7 mouse cellular contexts compared by ENCODE assay signal in the genomic region with DNA sequence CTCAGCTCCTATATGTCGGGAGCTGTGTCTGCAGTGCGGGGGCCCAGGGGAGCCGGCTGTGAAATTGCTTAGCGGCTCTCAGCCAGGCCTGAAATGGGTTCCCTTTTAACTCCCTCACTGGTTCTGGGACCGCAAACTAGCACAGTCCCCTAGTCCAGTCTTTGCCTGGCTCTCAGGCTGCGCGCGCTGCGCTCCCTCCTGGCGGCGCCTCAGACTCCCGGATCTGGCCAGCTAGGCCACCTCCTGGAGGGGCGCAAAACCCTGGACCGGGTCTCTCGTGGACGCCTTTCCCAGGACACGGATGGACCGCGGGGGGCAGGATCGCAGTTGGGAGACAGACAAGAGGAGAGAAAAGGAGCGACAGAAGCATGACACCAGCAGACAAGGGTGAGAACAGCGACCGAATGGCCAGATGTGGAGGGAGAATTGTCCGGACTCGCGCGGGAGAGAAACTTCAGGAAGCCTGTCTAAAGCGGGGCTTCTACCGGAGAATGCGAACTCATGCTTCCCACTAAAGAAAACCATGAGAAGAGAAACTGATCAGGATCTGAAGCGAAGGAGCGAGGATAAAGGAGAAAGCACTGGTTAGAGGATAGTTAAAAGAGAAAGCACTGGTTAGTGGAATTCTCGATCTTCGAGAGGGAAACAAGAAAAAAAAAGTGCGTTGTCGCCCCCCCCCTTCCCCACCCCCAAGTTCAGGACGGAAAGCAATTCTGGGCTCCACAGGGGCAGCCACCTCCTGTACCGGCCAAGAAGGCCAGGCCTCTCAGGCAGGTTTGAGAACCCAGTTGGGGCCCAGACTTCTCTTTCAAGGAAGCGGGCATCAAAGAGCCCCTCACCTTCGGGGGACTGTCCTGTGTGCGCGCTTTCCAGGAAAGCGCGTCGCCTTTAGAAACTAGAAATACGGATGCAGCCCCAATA. TPM values are rescaled to one million over a fixed set of nuclear protein-coding genes. Genes with fewer than 3 reads are reported as not detected.
DNase-seq lines count a peak whose midpoint lies in the region; ATAC-seq lines count a peak whose summit lies in the region.

No protein-coding gene starts in this region.

- H3K4me2 ChIP-seq in hindbrain, embryonic 11.5 days (replicated peaks; ENCODE audit: low read depth, low read length) = peak overlapping the region; percentile 56
- H3K4me2 ChIP-seq in liver, embryonic 11.5 days = peak overlapping the region; percentile 47
- peak overlapping the region; percentile 52 for H3K4me2 ChIP-seq in neural tube, embryonic 13.5 days

- peak; percentile 24; the same call in 1 of the 2 replicates for ATAC-seq in common myeloid progenitor, adult 5-6 weeks (replicated peaks; ENCODE audit: low read depth, poor library complexity, severe bottlenecking)
- no peak for ATAC-seq in hindbrain, embryonic 11.5 days (ENCODE audit: low FRiP score)
- no peak for ATAC-seq in liver, embryonic 11.5 days (replicated peaks; ENCODE audit: low FRiP score)
- ATAC-seq in neural tube, embryonic 13.5 days (ENCODE audit: low read depth) = no peak

- H3K27me3 ChIP-seq in hindbrain, embryonic 11.5 days (ENCODE audit: control insufficient read depth, insufficient read depth, low read length) = peaks cover 32% of the 10 kb centered on the region
- H3K27me3 ChIP-seq in liver, embryonic 11.5 days (replicated peaks; ENCODE audit: control insufficient read depth, insufficient read depth, low read length) = peaks cover 82% of the 10 kb centered on the region
- H3K27me3 ChIP-seq in neural tube, embryonic 13.5 days = peaks cover 90% of the 10 kb centered on the region

- peak overlapping the region; percentile 34 for H3K4me3 ChIP-seq in hindbrain, embryonic 11.5 days (ENCODE audit: low read depth, low read length)
- H3K4me3 ChIP-seq in liver, embryonic 11.5 days (ENCODE audit: low read depth, low read length) = peak overlapping the region; percentile 1; the same call in 1 of the 2 replicates
- H3K4me3 ChIP-seq in neural tube, embryonic 13.5 days = peak overlapping the region; percentile 29

- H3K36me3 ChIP-seq in hindbrain, embryonic 11.5 days (ENCODE audit: control insufficient read depth, insufficient read depth, low read length) = no peaks in the 10 kb centered on the region
- H3K36me3 ChIP-seq in liver, embryonic 11.5 days (ENCODE audit: control insufficient read depth, insufficient read depth, low read length) = no peaks in the 10 kb centered on the region
- no peaks in the 10 kb centered on the region for H3K36me3 ChIP-seq in neural tube, embryonic 13.5 days

- no peak overlapping the region for H3K27ac ChIP-seq in hindbrain, embryonic 11.5 days (ENCODE audit: low read depth, low read length)
- no peak overlapping the region for H3K27ac ChIP-seq in liver, embryonic 11.5 days (ENCODE audit: low read depth, low read length)
- H3K27ac ChIP-seq in neural tube, embryonic 13.5 days (replicated peaks) = peak overlapping the region; percentile 10; the same call in 1 of the 2 replicates

- 0 out of 2 replicates have a peak, but pooled peaks cover 4% of the 10 kb centered on the region for H3K4me1 ChIP-seq in hindbrain, embryonic 11.5 days (replicated peaks; ENCODE audit: control insufficient read depth, insufficient read depth, low read length)
- 0 out of 2 replicates have a peak, but pooled peaks cover 4% of the 10 kb centered on the region for H3K4me1 ChIP-seq in liver, embryonic 11.5 days (replicated peaks; ENCODE audit: control insufficient read depth, insufficient read depth, low read length)
- peaks cover 38% of the 10 kb centered on the region for H3K4me1 ChIP-seq in neural tube, embryonic 13.5 days (replicated peaks)

- H3K9ac ChIP-seq in hindbrain, embryonic 11.5 days (ENCODE audit: low read depth, low read length) = peak overlapping the region; percentile 52
- no peak overlapping the region for H3K9ac ChIP-seq in liver, embryonic 11.5 days (ENCODE audit: low read depth, low read length)
- peak overlapping the region; percentile 50 for H3K9ac ChIP-seq in neural tube, embryonic 13.5 days

- peak; percentile 62 for DNase-seq in Muller cell, postnatal 12 days (ENCODE audit: inconsistent ontology term)
- peak; percentile 79 for DNase-seq in hindbrain, embryonic 11.5 days (ENCODE audit: low spot score)
- DNase-seq in liver, embryonic 11.5 days (ENCODE audit: low spot score) = no peak
- DNase-seq in thymus, postnatal 14 days = no peak
- DNase-seq in left cerebral cortex, adult 8-10 months (ENCODE audit: low spot score in 2 of 2) = no peak

- WGBS in hindbrain, embryonic 11.5 days = under 1% methylated on average over 46 of the region's 46 CpGs
- WGBS in liver, embryonic 11.5 days = 2% methylated on average over 46 of the region's 46 CpGs
- WGBS in neural tube, embryonic 13.5 days = 1% methylated on average over 46 of the region's 46 CpGs

- no peaks in the 10 kb centered on the region for H3K9me3 ChIP-seq in hindbrain, embryonic 11.5 days (ENCODE audit: control insufficient read depth, low read length)
- no peaks in the 10 kb centered on the region for H3K9me3 ChIP-seq in liver, embryonic 11.5 days (ENCODE audit: control insufficient read depth, low read length)
- H3K9me3 ChIP-seq in neural tube, embryonic 13.5 days = no peaks in the 10 kb centered on the region

RNA-seq across cellular contexts. Expression of a gene that starts 4.4 kb away (rescaled TPM):
- not detected in 2 replicates for total RNA-seq in common myeloid progenitor, adult 5-6 weeks (2017)
- 55.9 TPM in 2 replicates for polyA plus RNA-seq in hindbrain, embryonic 11.5 days (2014; fragmentation: Nextera tagmentation; extraction: Ambion mirVana)
- 0.53 and 1.0 TPM in 2 replicates for polyA plus RNA-seq in liver, embryonic 11.5 days (2014; fragmentation: Nextera tagmentation; extraction: Ambion mirVana)
- polyA plus RNA-seq in neural tube, embryonic 13.5 days (2015; fragmentation: Nextera tagmentation; extraction: Ambion mirVana) = 12.3 and 20.0 TPM in 2 replicates
- total RNA-seq in left cerebral cortex, adult 8-10 months (2022) = 1 to 10 TPM in 1 of 4 experiments, under 1 TPM in 1, not detected in 2; 0.50 to 1.3 TPM

Comparison
In these comparisons a context has a peak if more than half of its experiments do, and no peak if none do; other contexts are left out.
1. DNase-seq: peak in Muller cell, postnatal 12 days (single experiment) and hindbrain, embryonic 11.5 days (single experiment); none in liver, embryonic 11.5 days (single experiment), thymus, postnatal 14 days (single experiment) and left cerebral cortex, adult 8-10 months (0 of 2).
2. Peak in every context shown above with its lines, with median percentiles within 50 percentile points of each other: H3K4me2 ChIP-seq and H3K4me3 ChIP-seq.